Mouse (Mus musculus): ENCODE data around the gene Rsu1. TPM values are rescaled to one million over a fixed set of nuclear protein-coding genes. Genes with fewer than 3 reads are reported as not detected.

Gene Rsu1
- polyA plus RNA-seq (2015; fragmentation: Nextera tagmentation; extraction: Ambion mirVana), result 77.6 and 92.1 TPM in 2 replicates

GRCm38 (mm10) chr2:13271165-13271957, at the start of gene Rsu1:
Gene Rsu1, minus strand, starts transcription at chr2:13271415.

Other genes with a start within 250 kb of the Rsu1 start
- gene Cubn, start 220.4 kb upstream of the Rsu1 start, polyA plus RNA-seq (2015; fragmentation: Nextera tagmentation; extraction: Ambion mirVana), result 0.01 and 0.07 TPM in 2 replicates

All from spleen, postnatal 0 days (tissue).